Mouse (Mus musculus) kidney, adult 2 months (tissue): ENCODE measurements at regions not wholly inside any gene's neighbourhood (a gene's known extent, or its start where the extent isn't known, plus 50 kb on each side); places are given as distances from the start of the nearest gene placed in this dataset.

Experiments used
- CTCF ChIP-seq: fragments of 200-500 bp; conservative IDR thresholded peaks from 2 replicates; pipeline ENCODE4 v1.5.1; 2011; ENCODE audit warnings: low read depth, mild to moderate bottlenecking, control low read depth, low read length, moderate library complexity, mixed read lengths; ENCODE audit not compliant: insufficient read depth, insufficient read length
- POLR2A ChIP-seq: fragments of 200-500 bp; IDR thresholded peaks from one replicate; pipeline ENCODE4 v1.6.1; 2011; ENCODE audit warnings: low read depth, low read length, control low read depth

GRCm38 (mm10) chr12:12814693-12815092 lies 127.0 kb downstream of the Mycn start:
- TF ChIP-seq CTCF: no peak
- no peak for TF ChIP-seq POLR2A
